Mouse (Mus musculus) heart, adult 2 months (tissue): ENCODE results near the gene Dmrtc2.

Experiments used
- CTCF ChIP-seq: fragments of 200-600 bp; IDR thresholded peaks from 2 replicates; pipeline ENCODE4 v1.8.1; 2022; ENCODE audit warnings: antibody characterized with exemption, mild to moderate bottlenecking, moderate library complexity
- POLR2A ChIP-seq: fragments of 200-500 bp; IDR thresholded peaks from 2 replicates; pipeline ENCODE4 v1.6.1; 2011; ENCODE audit warnings: mild to moderate bottlenecking, low read depth, low read length, control low read depth; ENCODE audit not compliant: insufficient read depth

GRCm38 (mm10) chr7:24889431-24890220 lies 19.8 kb downstream of the Dmrtc2 start:
- no peak for TF ChIP-seq POLR2A
- TF ChIP-seq CTCF, result no peak
